Mouse (Mus musculus): ENCODE data around the gene Vmn1r91.
"Not testable (repeated sequence)": the region's sequence is repeated elsewhere in the genome, so short reads cannot be mapped to it uniquely, and the experiment has no call there.

Gene Vmn1r91

DNA sequence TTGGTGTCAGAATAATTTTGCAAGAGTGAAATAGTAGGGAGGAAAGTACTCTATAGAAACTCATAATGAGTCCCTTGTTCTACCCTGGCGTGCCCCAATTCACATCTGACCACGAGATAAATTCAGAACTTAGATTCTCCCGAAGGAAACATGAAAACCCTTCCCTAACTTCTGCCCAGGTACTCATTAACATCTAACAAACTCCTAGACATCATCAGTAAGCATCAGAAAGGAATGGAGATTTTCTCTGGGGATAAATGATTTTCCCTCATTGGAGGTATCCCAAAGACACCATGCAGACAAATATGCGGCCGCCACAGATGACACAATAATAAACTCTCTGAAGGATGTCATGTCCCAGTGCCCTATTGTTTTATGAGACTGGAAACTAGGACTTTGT lies at the start of gene Vmn1r91:
Gene Vmn1r91, plus strand, starts transcription at position 301 of the 400 bp plus-strand sequence.
- DNase-seq (ENCODE audit: extremely low spot score), result not testable (repeated sequence)

DNA sequence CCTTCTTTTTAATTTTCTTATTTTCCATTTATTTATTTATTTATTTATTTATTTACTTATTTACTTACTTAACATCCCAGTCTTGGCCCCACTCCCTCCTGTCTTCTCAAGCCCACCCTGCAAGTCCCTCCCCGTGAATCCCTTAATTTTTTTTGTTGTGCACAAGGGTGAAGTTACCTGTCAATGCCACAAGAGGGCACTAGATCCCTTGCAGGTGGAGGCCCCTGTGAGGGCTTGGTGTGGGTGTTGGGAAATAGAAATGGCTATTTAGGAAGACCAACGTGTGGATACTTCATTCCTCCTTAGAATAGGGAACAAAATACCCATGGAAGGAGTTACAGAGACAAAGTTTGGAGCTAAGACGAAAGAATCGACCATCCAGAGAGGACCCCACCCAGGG lies 35.4 kb upstream of the Vmn1r91 start:
- DNase-seq (ENCODE audit: extremely low spot score), result not testable (repeated sequence)

- DNase-seq (ENCODE audit: extremely low spot score), result not testable (repeated sequence)
Observed at GRCm38 (mm10) chr7:20078118-20078517, 21.4 kb upstream of the Vmn1r91 start.

DNA sequence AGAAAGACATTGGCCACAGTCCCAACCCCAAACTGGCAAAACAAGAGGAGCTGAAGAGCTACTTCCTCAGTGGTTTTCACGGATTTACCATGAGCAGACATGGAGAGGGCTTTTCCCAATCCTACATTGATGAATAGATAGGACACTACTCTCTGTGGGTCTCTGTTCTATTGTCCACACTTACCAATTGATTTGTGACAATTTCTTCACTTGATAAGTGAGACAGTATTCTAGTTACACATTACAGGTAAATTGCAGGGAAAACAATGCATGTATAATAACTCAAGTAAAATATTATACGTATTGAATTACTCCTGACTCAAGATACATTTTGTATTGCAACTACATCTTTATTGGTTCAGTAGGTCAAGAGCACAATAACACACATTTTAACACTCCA lies 23.0 kb downstream of the Vmn1r91 start, which contains the start of gene Gm16442:
Gene Gm16442, minus strand, starts transcription at position 101 of the 400 bp plus-strand sequence.
- not testable (repeated sequence) for DNase-seq (ENCODE audit: extremely low spot score)

DNA sequence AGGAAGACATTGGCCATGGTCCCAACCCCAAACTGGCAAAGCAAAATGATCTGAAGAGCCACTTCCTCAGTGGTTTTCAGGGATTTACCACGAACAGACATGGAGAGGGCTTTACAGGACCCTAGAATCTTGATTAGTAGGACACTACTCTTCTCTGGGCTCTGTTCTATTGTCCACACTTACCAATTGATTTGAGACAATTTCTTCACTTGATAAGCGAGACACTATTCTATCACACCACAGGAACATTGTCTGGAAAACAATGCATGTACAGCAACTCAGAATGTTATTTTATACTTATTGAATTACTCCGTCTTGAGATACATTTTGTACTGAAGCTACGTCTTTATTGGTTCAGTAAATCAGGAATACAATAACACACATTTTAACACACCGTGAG lies 39.5 kb downstream of the Vmn1r91 start, which contains the start of gene Vmn1r93:
Gene Vmn1r93, minus strand, starts transcription at position 101 of the 400 bp plus-strand sequence.
- DNase-seq (ENCODE audit: extremely low spot score), result not testable (repeated sequence)

Data from embryo, embryonic 9.5 days (tissue).